Mouse (Mus musculus): ENCODE measurements around the gene 4933406M09Rik. TPM values are rescaled to one million over a fixed set of nuclear protein-coding genes. Genes with fewer than 3 reads are reported as not detected.

Gene 4933406M09Rik
- total RNA-seq (2021) = not detected
- long read RNA-seq, experiment 1 = 0 reads
- long read RNA-seq, experiment 2 = 0 reads

DNA sequence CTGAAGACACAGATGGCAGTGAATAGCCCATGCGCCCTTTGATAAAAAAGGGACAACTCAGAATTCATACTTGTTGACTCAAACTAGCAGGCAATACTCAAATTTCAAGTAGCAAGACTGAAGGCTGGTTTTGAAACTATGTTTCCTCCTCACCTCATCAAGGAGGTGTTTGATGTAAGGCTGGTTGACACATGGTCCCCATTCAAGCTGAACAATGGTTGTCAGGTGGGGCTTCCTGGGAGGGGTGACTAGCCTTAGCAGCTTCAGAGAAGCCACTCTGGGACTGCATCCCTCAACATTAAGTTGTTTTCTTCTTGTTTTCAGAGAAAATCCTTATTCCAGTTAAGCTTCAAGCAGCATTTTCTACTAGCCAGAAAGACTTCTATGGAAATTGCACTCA, at the start of gene 4933406M09Rik:
TSS of gene 4933406M09Rik (plus strand) at position 275 of the 400 bp plus-strand sequence.
- no peak for DNase-seq (ENCODE audit: low spot score in 2 of 2)

DNA sequence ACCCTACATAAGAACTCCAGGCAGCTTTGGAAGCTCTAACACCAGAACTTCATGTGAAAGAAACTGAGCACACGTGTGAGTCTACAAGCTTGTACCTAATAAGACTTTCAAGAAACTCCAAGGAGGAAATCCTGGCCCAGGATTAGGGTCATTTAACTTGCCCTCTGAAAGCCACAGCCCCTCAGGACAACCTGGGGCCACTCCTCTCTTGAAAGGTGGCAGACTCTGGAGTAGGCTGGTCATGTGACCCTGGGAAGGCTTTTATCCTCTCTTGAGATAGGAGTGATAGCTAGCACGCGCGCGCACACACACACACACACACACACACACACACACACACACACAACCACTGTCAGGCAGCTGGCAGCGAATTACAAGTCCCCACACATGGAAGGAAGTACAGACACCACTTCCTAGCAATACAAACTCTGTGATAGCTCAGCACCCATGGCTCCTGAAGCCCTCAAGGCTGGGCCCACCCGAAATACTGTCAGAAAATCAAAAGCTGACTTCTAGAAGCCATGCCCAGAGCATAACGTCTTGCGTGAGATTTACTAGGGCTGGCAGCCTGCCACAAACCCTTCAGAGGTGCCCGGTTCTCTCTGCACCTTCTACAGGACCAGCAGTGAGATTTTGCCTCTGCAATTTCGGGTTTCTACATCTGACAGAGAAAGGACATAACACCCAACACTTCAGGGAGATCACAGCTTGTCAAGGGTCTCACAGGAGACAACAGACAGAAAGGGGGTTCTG, 48.6 kb upstream of the 4933406M09Rik start:
- DNase-seq (ENCODE audit: low spot score in 2 of 2) = no peak

DNA sequence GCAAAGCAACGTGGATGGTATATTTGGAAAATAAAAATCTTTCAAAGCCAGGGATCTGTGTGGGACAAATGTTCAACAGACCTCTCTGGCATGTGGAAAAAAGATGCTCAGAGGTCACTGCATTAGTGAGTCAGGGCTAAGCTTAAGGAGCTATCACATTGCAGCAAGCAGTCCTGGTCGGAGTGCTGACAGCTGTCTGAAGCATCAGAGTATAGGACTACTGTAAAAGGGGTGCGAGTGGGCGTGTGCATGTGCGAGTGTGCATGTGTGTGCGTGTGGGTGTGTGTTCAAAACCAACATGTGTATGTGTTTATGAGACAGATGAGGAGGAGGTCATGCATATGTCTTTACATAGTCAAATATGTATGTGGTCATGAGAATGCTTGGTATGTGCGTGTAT, 46.6 kb upstream of the 4933406M09Rik start:
- DNase-seq (ENCODE audit: low spot score in 2 of 2) = no peak

DNA sequence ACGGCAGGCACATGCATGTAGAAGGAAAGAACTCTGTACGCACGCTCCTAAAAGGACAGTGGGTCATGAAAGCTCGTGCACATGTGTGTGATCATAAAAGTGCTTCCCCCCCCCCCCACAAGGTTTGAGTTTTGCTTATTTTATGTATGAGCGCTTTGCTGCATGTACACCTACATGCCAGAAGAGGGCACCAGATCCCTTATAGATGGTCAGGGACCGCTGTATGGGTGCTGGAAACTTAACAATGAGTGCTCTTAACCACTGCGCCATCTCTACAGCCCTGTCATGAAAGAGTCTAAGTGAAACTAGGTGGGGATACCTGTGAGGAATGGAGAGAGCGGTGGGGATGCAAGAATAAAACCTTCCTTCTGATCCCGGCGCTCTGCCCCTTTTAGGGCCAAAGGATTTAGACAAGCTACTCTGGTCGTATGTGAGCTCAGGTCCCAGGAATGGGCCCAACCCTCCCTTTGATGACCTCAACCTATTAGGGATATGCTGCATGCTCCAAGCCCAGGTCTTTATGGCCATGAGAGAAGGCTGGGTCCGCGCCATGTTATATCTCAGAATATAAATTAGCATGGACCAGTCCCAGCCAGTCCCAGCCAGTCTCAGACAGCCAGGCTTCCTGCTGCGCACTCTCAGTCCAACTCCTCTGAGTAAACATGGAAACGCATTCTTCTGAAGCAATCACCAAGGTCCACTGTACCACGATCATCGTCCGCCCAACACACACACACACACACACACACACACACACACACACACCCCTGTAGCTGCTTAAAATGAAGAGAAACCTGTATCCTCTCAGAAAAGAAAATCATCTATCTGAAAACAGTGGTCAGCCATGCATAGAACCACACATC, 45.8 kb upstream of the 4933406M09Rik start:
- no peak for DNase-seq (ENCODE audit: low spot score in 2 of 2)

DNA sequence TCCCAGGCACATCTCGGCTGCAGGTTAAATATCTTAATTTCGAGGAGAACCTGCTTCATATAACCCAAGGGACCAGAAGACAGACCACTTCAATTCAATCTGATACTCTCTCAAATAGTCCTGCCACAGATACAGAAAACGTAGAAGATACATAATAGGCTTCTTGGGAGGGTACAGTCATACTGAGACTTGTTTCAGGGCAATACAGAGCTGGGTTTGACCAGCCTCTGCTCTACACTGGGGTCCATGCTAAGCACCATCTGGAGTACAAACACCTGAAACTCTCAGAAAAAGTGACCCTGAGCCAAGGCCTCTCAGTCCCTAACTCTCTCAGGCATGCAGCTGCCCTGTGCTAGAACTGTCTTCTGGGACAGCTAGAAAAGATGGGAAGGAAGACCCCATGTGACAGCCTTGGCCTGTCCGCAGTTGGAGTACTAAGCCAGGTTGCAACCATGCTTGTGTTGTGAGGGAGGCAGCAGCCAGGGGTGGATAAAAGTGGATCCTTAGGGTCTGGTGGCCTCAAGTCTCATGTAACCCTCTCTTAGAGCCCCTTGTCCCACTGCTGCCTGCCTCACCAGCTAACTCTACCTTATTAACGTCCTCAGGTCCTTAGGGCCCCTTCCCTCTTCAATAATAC, 44.0 kb upstream of the 4933406M09Rik start:
- no peak for DNase-seq (ENCODE audit: low spot score in 2 of 2)

DNA sequence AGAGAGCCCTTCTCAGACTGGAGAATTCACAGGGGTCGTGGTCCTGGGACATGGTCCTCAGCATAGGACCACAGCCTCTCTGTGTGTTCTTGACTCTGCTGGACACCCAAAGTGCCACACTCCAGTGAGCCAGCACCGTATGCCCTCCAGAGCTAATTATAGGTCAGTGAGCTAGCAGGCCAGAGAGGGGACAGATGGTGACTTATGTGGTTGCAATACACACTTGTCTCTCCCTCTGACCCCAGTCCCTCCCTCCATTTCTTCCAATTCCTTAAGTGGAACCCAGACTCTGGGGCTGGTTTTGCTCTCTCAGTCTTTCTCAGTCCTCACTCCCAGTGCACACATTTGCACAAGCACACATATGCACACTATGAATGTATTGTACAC, 43.5 kb upstream of the 4933406M09Rik start:
- DNase-seq (ENCODE audit: low spot score in 2 of 2) = no peak

DNA sequence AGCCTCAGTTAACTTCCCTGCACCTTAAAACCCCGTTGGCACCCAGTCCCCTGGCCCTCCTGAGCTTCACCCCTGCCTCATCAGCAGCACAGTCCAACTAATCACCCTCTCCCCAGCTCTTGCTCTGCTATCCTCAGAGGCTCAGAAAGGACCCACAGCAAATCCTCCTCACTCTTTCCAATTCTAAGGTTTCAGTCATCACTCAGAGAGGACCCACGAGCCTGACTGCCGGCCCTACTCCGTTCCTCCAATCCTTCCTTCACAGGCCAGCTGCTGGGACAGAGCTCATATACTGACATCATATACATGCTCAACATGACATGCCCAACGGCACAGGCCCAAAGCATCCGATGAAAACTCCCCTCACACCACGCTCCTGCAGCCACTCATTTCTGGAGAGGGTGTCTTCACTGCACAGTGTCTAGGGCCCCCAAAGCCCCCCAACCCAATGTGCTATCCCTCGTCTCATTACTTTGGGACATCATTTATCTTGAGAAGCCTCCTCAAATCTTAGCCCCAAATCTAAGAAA, 42.9 kb upstream of the 4933406M09Rik start:
- no peak for DNase-seq (ENCODE audit: low spot score in 2 of 2)

DNA sequence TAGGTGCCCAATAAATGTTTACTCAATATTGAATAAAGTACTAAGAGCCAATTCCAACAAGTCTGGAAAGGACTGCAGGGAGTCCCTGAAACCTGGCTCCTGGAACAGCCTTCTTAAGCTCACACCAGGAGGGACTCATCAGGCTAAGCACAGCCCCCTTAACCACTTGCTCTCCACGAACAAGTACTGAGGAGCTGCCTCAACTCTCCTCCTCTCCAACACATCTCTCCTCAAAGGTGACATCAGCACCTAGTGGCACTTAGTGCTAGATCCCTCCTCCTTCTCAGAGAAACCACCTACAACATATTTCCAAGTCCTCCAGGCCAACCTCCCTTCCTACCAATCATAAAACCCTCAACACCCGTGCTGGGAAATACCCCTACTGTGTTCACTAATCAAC, 42.2 kb upstream of the 4933406M09Rik start:
- DNase-seq (ENCODE audit: low spot score in 2 of 2) = no peak

DNA sequence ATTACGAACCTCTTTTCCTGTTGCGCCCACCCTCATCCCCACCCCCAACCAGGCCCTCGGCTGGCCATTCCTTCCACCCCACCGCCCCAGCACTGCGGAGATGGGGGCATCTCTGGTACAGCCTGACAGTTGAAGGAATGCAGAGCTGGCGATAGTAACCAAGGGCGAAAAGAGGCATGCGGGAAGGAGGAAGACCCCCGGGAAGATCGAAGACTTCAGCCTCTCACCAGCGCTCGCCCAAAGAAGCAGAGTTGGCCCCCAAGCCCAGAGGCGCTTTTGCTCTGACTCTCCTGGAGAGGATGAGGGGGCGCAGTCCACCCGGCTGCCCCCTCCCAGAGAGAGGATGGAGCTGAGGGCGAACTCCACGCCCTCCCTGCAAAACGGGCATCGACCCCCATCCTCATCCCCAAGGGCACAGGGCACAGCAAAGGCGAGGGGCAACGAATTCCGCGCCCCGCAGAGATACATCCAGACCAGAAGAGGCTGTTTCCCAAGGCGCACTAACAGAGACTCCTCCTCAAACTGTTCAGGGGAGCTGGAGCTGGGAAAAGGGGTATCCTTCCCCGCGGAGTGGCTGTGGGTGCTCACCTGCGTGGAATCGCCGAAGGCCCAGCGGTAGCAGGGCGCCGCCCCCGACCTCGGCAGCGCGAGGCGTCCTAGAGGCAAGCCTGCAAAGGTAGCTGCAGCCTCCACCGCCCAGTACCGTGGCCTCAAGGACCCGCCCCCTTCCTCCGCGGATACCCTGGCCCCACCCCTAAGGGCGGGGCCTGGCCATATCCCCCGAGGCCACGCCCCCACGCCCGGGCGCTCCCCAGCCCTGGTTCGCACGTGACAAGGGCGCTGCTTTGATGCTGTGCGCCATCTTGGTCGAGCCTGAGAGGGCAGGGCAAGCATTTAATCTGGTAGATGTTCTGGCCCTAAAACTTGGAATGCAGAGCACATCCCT, 41.5 kb upstream of the 4933406M09Rik start:
- peak; percentile 74 to 83 for DNase-seq (ENCODE audit: low spot score in 2 of 2)

DNA sequence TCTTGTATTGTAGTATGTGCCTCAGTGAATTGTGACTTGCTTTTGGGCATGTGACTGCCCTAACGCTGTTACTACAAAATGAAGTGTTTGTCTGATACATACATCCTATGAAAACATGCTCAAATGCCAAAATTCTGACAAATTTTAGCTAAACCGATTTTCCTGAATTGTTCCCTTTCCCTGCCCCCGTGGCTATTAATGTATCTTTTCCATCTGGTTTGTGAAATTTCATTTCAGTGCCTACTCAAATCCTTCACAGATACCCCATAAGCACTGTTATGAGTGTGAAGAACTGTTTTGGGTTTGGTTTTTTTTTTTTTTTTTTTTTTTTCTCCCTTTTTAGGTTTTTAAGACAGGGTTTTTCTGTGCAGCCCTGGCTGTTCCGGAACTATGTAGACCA, 40.7 kb upstream of the 4933406M09Rik start:
- no peak for DNase-seq (ENCODE audit: low spot score in 2 of 2)

DNA sequence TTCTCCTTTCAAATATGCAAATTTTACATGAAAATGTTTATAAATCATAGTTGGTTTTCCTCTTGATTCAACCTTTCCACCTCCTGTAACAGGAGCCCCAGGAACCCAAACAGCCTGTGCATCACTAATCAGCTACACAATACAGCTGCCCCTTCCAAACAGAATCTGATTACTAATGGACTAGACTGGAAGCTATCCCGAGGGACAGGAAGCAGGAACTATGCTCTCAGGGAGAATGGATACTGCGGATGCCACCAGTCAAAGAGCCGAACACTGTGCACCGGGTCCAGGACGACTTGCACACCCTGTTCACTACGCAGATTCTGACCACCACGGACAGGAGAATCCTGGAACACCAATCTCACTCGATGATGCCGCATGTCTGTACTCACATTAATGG, 37.9 kb upstream of the 4933406M09Rik start:
- no peak for DNase-seq (ENCODE audit: low spot score in 2 of 2)

DNA sequence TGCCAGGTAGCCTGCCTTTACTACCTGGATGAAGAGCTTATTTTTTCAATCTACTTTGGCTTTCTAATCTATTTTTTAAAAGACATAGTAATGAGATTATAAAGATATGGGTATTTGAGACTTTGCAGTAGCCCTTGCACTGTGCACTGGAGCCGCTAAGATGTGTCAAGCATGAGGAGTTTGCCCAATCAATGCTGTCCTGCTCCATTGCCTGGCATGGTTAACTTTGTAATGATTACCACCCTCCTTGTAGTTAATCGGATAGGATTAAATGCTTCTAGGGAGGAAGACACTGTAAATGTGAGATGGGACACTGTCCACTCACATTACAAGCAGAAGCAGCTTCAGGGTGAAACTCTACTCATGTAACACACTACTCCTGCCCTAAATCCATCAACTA, 32.4 kb upstream of the 4933406M09Rik start:
- no peak for DNase-seq (ENCODE audit: low spot score in 2 of 2)

DNA sequence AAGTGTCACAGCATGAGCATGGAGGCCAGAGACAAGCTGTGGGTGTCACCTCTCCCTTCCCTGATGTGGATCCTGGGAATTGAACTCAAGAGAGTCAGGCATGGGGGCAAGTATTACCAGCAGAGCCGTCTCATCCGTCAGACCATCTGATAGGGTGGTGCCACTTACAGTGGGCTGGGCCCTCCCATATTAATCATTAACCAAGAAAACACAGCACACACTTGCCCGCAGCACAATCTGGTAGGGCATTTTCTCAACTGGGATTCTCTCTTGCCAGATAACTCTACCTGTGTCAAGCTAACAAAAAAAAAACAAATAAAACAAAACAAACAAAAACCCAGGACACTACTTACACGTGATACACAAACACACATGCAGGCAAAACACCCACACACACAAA, 28.3 kb upstream of the 4933406M09Rik start:
- DNase-seq (ENCODE audit: low spot score in 2 of 2) = no peak

DNA sequence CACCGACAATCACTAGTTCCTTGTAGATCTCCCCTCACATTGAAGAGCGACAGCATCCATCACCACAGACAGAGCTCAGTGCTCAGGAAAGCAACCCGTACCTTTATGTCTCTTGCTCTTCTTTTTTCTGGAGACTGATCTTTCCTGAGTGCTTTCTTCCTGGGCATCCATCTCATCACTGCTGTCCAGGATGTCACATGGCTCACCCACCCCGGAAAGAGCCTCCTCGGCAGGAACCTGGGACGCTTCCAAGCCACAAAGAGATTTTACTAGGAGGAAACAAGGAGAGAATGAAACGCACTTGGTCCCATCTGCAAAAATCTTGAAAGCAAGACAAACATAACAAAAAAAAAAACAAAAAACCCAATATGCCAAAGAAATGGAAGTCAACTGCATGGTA, 25.1 kb upstream of the 4933406M09Rik start:
- no peak for DNase-seq (ENCODE audit: low spot score in 2 of 2)

DNA sequence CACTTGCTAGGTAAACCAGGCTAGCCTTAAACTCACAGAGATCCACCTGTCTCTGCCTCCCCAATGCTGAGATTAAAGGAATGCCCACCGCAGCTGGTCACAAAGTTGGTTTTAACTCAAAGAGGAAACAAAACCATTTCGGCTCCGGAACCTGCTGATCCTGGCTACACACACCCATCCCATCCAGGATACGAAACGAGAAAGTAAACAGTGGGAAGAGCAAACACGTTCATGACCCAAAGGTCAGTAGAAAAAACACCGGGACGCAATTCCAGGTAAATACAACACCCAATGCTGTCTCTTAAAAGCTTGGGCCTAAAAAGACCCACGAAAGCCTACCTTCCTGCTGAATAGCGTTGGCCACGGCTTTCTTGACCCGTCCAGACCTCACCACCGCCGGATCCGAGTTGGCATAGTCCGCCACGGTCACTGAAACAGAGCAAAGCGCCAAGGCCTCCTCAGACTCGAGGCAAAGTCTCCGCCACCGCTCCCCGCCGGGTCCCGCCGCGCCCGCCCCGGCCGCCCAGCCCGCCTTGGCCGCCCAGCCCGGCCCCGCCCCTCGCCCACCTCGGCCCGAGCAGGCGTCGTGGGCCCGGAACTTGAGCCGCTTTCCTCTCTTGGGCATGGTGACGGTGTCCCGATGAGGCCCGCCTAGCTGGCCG, 24.4 kb upstream of the 4933406M09Rik start:
- no peak for DNase-seq (ENCODE audit: low spot score in 2 of 2)

DNA sequence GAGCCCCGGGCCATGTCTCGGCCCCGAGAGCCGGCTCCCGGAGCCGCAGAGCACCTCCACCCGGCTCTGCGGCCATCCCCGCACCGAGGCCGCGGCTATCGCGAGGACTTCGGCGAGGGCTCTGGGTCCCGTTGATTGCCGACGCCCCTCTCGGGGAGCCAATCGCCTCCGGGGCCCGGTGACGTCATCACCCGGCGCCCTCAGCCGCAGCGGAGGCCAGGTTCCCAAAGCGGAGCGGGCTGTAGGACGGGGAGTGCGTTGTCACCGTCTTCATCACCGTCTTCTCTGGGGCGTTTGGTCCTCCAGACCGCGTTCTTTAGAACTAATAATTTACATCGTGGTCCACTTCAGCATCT, 23.9 kb upstream of the 4933406M09Rik start, which contains the start of gene Tmem183a:
TSS of gene Tmem183a (minus strand) at position 123 of the 356 bp plus-strand sequence.
- DNase-seq (ENCODE audit: low spot score in 2 of 2) = peak; percentile 98

DNA sequence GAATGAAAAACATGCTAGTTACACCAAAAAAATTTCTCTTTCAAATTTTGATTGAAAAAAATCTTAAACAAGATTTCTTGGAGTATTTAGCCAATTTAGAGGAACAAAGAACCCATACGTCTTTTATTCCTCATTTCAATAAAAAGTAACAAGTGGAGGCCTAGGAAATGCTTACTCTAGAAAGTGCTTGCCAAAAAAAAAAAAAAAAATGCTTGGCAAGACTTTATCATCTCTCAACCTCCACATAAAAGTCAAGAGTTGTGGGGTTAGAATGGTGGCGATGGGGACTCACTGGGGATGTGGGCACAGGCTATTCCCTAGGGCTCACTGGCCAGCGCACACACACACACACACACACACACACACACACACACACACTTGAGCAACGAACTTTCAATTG, 22.5 kb upstream of the 4933406M09Rik start:
- DNase-seq (ENCODE audit: low spot score in 2 of 2) = no peak

DNA sequence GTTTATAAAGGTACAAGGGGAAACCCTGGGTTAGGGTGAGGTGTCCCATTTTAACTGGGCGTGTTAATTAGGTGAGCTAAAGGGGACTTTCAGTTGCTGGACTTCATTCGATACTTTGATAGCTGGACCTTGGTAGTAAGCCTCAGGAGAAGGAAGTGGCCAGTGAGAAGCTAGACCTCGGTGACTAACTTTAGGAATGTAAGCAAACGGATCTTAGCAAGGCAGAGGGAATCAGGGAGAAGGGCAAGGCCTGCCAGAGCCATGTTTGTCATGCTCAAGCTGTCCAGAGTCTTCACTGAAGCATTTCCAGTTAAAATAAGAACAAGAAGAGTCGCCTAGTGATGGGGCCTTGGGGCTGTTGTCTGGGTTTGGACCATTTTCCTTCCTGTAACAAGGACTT, 20.2 kb upstream of the 4933406M09Rik start:
- DNase-seq (ENCODE audit: low spot score in 2 of 2) = no peak

DNA sequence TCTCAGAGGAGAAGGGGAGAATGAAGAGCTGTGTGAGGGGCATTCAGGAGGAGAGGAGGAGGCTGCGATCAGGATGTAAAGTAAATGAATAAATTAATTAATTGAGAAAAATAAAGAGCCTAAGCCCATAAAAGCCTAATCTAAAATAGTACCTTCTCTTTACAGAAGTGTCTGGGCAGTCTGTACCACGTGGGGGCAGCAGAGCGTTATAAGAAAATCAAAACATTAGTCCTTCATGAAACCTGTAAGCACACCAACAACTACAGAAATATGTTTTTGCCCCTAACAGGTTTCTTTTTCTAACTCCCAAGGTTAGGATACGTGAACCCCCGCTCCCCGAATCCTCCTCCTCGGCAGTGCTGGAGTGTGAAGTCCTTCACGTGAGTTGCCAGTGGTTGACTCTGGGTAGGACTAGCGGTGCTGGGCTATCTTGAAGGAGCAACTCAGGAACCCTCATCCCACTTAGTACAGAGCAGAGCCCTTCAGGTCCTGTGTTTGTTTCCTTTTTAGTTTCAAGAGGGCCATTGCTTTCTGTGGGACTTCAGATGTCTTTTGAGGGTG, 16.9 kb upstream of the 4933406M09Rik start:
- peak; percentile 57 to 64 for DNase-seq (ENCODE audit: low spot score in 2 of 2)

DNA sequence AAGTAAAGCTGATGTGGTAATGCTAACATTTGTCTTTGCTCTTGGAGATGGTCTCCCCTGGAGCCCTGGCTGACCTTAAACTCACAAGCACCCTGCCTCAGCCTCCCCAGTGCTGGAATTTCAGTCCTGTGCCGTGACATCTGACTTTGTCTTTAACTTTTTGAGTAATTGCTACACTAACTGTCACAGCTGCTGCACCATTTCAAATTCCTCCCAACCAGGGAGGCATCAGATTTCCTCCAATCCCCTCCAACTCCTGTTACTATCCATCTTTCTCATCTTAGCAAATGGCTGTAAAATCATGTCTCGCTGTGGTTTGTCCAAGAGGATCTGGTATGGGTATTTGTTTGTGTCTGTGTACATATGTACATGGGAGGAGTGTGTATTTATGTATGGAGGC, 11.6 kb upstream of the 4933406M09Rik start:
- DNase-seq (ENCODE audit: low spot score in 2 of 2) = no peak

Data from left cerebral cortex, adult 18-20 months (tissue).